Mouse (Mus musculus): ENCODE measurements around the gene Acaa1a.
"Not testable (repeated sequence)": the region's sequence is repeated elsewhere in the genome, so short reads cannot be mapped to it uniquely, and the experiment has no call there.

Gene Acaa1a

GRCm38 (mm10) chr9:119339106-119339505 is 370 bp upstream of the Acaa1a start:
- DNase-seq (ENCODE audit: inconsistent ontology term): no peak

GRCm38 (mm10) chr9:119340212-119340580 is 720 bp downstream of the Acaa1a start:
- no peak for DNase-seq (ENCODE audit: inconsistent ontology term)

GRCm38 (mm10) chr9:119340909-119341816 is 1.7 kb downstream of the Acaa1a start, which contains the start of gene Myd88:
TSS of gene Myd88 (minus strand) at chr9:119341411.
- DNase-seq (ENCODE audit: inconsistent ontology term): peak; percentile 98

- DNase-seq (ENCODE audit: inconsistent ontology term): no peak
Measured at GRCm38 (mm10) chr9:119342728-119343127, 3.3 kb downstream of the Acaa1a start.

- no peak for DNase-seq (ENCODE audit: inconsistent ontology term)
Measured at GRCm38 (mm10) chr9:119346376-119346775, 6.9 kb downstream of the Acaa1a start.

GRCm38 (mm10) chr9:119350531-119350930 is 11.1 kb downstream of the Acaa1a start:
- DNase-seq (ENCODE audit: inconsistent ontology term): no peak

GRCm38 (mm10) chr9:119350947-119351705 is 11.7 kb downstream of the Acaa1a start:
- DNase-seq (ENCODE audit: inconsistent ontology term): no peak

- DNase-seq (ENCODE audit: inconsistent ontology term): peak; percentile 64
Measured at GRCm38 (mm10) chr9:119352060-119352459, 12.6 kb downstream of the Acaa1a start.

- DNase-seq (ENCODE audit: inconsistent ontology term): no peak
Measured at GRCm38 (mm10) chr9:119353926-119354325, 14.4 kb downstream of the Acaa1a start.

GRCm38 (mm10) chr9:119355943-119356342 is 16.5 kb downstream of the Acaa1a start:
- DNase-seq (ENCODE audit: inconsistent ontology term): no peak

- peak; percentile 88 for DNase-seq (ENCODE audit: inconsistent ontology term)
Measured at GRCm38 (mm10) chr9:119357331-119358057, 18.0 kb downstream of the Acaa1a start, which contains the start of gene Xylb. TSS of gene Xylb (plus strand) at chr9:119357381.

GRCm38 (mm10) chr9:119358058-119358429 is 18.6 kb downstream of the Acaa1a start:
- DNase-seq (ENCODE audit: inconsistent ontology term): no peak

- no peak for DNase-seq (ENCODE audit: inconsistent ontology term)
Measured at GRCm38 (mm10) chr9:119361416-119361815, 21.9 kb downstream of the Acaa1a start.

- DNase-seq (ENCODE audit: inconsistent ontology term): no peak
Measured at GRCm38 (mm10) chr9:119363229-119363628, 23.8 kb downstream of the Acaa1a start.

GRCm38 (mm10) chr9:119365284-119365683 is 25.8 kb downstream of the Acaa1a start, which contains the start of gene Slc22a14:
TSS of gene Slc22a14 (minus strand) at chr9:119365553.
- no peak for DNase-seq (ENCODE audit: inconsistent ontology term)

- no peak for DNase-seq (ENCODE audit: inconsistent ontology term)
Measured at GRCm38 (mm10) chr9:119368367-119368766, 28.9 kb downstream of the Acaa1a start.

GRCm38 (mm10) chr9:119370770-119371169 is 31.3 kb downstream of the Acaa1a start:
- DNase-seq (ENCODE audit: inconsistent ontology term): not testable (repeated sequence)

- DNase-seq (ENCODE audit: inconsistent ontology term): no peak
Measured at GRCm38 (mm10) chr9:119371251-119371650, 31.8 kb downstream of the Acaa1a start.

- DNase-seq (ENCODE audit: inconsistent ontology term): no peak
Measured at GRCm38 (mm10) chr9:119375008-119375407, 35.5 kb downstream of the Acaa1a start.

GRCm38 (mm10) chr9:119375556-119375955 is 36.1 kb downstream of the Acaa1a start:
- DNase-seq (ENCODE audit: inconsistent ontology term): no peak

GRCm38 (mm10) chr9:119378231-119378630 is 38.8 kb downstream of the Acaa1a start:
- no peak for DNase-seq (ENCODE audit: inconsistent ontology term)

- no peak for DNase-seq (ENCODE audit: inconsistent ontology term)
Measured at GRCm38 (mm10) chr9:119382603-119383002, 43.1 kb downstream of the Acaa1a start.
